Mouse (Mus musculus): ENCODE results near the gene Gsdma. TPM values are rescaled to one million over a fixed set of nuclear protein-coding genes. Genes with fewer than 3 reads are reported as not detected.

Gsdma gene
- polyA plus RNA-seq, 1 experiment = not detected

GRCm38 (mm10) chr11:98693746-98694145 lies 29.6 kb downstream of the Gsdma start:
- TF ChIP-seq POLR2A (IDR thresholded peaks at IDR 0.05; ENCODE audit: borderline replicate concordance, low read depth, low read length) (no peak), CTCF (IDR thresholded peaks at IDR 0.05; ENCODE audit: low read depth, low read length) (no peak)
- no peak overlapping the region for H3K4me3 ChIP-seq (ENCODE audit: insufficient read depth, low read length)
- no peaks in the 10 kb centered on the region for H3K4me1 ChIP-seq (ENCODE audit: control insufficient read depth, insufficient read depth, low read length)
- H3K27ac ChIP-seq (ENCODE audit: insufficient read depth, low read depth, low read length) = no peak overlapping the region

GRCm38 (mm10) chr11:98694301-98694700 lies 30.1 kb downstream of the Gsdma start:
- Histone ChIP-seq H3K4me1 (ENCODE audit: control insufficient read depth, insufficient read depth, low read length) (no peaks in the 10 kb centered on the region), H3K4me3 (ENCODE audit: insufficient read depth, low read length) (no peak overlapping the region), H3K27ac (ENCODE audit: insufficient read depth, low read depth, low read length) (no peak overlapping the region)
- TF ChIP-seq CTCF (IDR thresholded peaks at IDR 0.05; ENCODE audit: low read depth, low read length) (no peak), POLR2A (IDR thresholded peaks at IDR 0.05; ENCODE audit: borderline replicate concordance, low read depth, low read length) (no peak)

- Histone ChIP-seq H3K4me1 (ENCODE audit: control insufficient read depth, insufficient read depth, low read length) (peaks cover 3% of the 10 kb centered on the region; the same call in 1 of the 2 replicates), H3K27ac (ENCODE audit: insufficient read depth, low read depth, low read length) (no peak overlapping the region), H3K4me3 (ENCODE audit: insufficient read depth, low read length) (no peak overlapping the region)
- TF ChIP-seq POLR2A (IDR thresholded peaks at IDR 0.05; ENCODE audit: borderline replicate concordance, low read depth, low read length) (no peak), CTCF (IDR thresholded peaks at IDR 0.05; ENCODE audit: low read depth, low read length) (no peak)
Measured at GRCm38 (mm10) chr11:98695408-98695807, 31.3 kb downstream of the Gsdma start.

GRCm38 (mm10) chr11:98696454-98697216 lies 32.5 kb downstream of the Gsdma start:
- TF ChIP-seq CTCF (IDR thresholded peaks at IDR 0.05; ENCODE audit: low read depth, low read length) (no peak), POLR2A (IDR thresholded peaks at IDR 0.05; ENCODE audit: borderline replicate concordance, low read depth, low read length) (no peak)
- Histone ChIP-seq H3K4me3 (ENCODE audit: insufficient read depth, low read length) (no peak overlapping the region), H3K27ac (ENCODE audit: insufficient read depth, low read depth, low read length) (no peak overlapping the region), H3K4me1 (ENCODE audit: control insufficient read depth, insufficient read depth, low read length) (peaks cover 10% of the 10 kb centered on the region; the same call in 1 of the 2 replicates)

- peaks cover 10% of the 10 kb centered on the region; the same call in 1 of the 2 replicates for H3K4me1 ChIP-seq (ENCODE audit: control insufficient read depth, insufficient read depth, low read length)
- no peak overlapping the region for H3K4me3 ChIP-seq (ENCODE audit: insufficient read depth, low read length)
- TF ChIP-seq CTCF (IDR thresholded peaks at IDR 0.05; ENCODE audit: low read depth, low read length) (no peak), POLR2A (IDR thresholded peaks at IDR 0.05; ENCODE audit: borderline replicate concordance, low read depth, low read length) (no peak)
- H3K27ac ChIP-seq (ENCODE audit: insufficient read depth, low read depth, low read length) = no peak overlapping the region
Measured at GRCm38 (mm10) chr11:98697225-98697624, 33.1 kb downstream of the Gsdma start.

- Histone ChIP-seq H3K4me1 (ENCODE audit: control insufficient read depth, insufficient read depth, low read length) (peaks cover 10% of the 10 kb centered on the region; the same call in 1 of the 2 replicates), H3K4me3 (ENCODE audit: insufficient read depth, low read length) (no peak overlapping the region), H3K27ac (ENCODE audit: insufficient read depth, low read depth, low read length) (no peak overlapping the region)
- TF ChIP-seq POLR2A (IDR thresholded peaks at IDR 0.05; ENCODE audit: borderline replicate concordance, low read depth, low read length) = no peak
- TF ChIP-seq CTCF (IDR thresholded peaks at IDR 0.05; ENCODE audit: low read depth, low read length) = no peak
Measured at GRCm38 (mm10) chr11:98698849-98699640, 34.9 kb downstream of the Gsdma start.

GRCm38 (mm10) chr11:98699911-98700310 lies 35.8 kb downstream of the Gsdma start:
- Histone ChIP-seq H3K4me3 (ENCODE audit: insufficient read depth, low read length) (no peak overlapping the region), H3K27ac (ENCODE audit: insufficient read depth, low read depth, low read length) (no peak overlapping the region), H3K4me1 (ENCODE audit: control insufficient read depth, insufficient read depth, low read length) (peaks cover 10% of the 10 kb centered on the region; the same call in 1 of the 2 replicates)
- TF ChIP-seq POLR2A (IDR thresholded peaks at IDR 0.05; ENCODE audit: borderline replicate concordance, low read depth, low read length) (no peak), CTCF (IDR thresholded peaks at IDR 0.05; ENCODE audit: low read depth, low read length) (peak; percentile 97)

- peaks cover 16% of the 10 kb centered on the region; the same call in 1 of the 2 replicates for H3K4me1 ChIP-seq (ENCODE audit: control insufficient read depth, insufficient read depth, low read length)
- H3K27ac ChIP-seq (ENCODE audit: insufficient read depth, low read depth, low read length) = no peak within 1 kb of the TSS
- TF ChIP-seq POLR2A (IDR thresholded peaks at IDR 0.05; ENCODE audit: borderline replicate concordance, low read depth, low read length) (no peak), CTCF (IDR thresholded peaks at IDR 0.05; ENCODE audit: low read depth, low read length) (no peak)
- H3K4me3 ChIP-seq (ENCODE audit: insufficient read depth, low read length) = no peak within 1 kb of the TSS
Measured at GRCm38 (mm10) chr11:98701213-98701670, 37.1 kb downstream of the Gsdma start, which contains the start of gene Csf3. Gene Csf3, plus strand, starts transcription at chr11:98701263.

GRCm38 (mm10) chr11:98702323-98702722 lies 38.2 kb downstream of the Gsdma start:
- H3K27ac ChIP-seq (ENCODE audit: insufficient read depth, low read depth, low read length) = no peak overlapping the region
- no peak overlapping the region for H3K4me3 ChIP-seq (ENCODE audit: insufficient read depth, low read length)
- H3K4me1 ChIP-seq (ENCODE audit: control insufficient read depth, insufficient read depth, low read length) = peaks cover 23% of the 10 kb centered on the region
- no peak for TF ChIP-seq CTCF (IDR thresholded peaks at IDR 0.05; ENCODE audit: low read depth, low read length)
- TF ChIP-seq POLR2A (IDR thresholded peaks at IDR 0.05; ENCODE audit: borderline replicate concordance, low read depth, low read length) = no peak
